Mouse (Mus musculus): ENCODE measurements around the gene Prdx3. TPM values are rescaled to one million over a fixed set of nuclear protein-coding genes. Genes with fewer than 3 reads are reported as not detected.
A peak's percentile ranks its signal among the peaks of the same experiment; 100 is the strongest.
"Not testable (repeated sequence)": the region's sequence is repeated elsewhere in the genome, so short reads cannot be mapped to it uniquely, and the experiment has no call there.

The Prdx3 gene
- total RNA-seq, 4 experiments from 2014 or later = 79.0 to 94.0 (median 85.1) TPM

DNA sequence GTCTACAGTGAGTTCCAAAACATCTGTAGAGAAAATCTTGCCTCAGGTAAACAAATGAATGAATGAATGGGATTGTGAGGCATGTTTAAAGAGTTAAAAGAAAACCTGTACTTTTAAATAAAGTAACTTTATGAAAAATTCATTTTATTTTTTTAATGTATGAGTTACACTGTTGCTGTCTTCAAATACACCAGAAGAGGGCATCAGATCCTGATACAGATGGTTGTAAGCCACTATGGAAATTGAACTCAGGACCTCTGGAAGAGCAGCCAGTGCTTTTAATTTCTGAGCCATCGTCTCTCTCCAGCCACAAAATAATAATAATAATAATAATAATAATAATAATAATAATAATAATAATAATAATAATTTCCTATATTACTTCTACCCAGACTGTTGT lies 3.9 kb downstream of the Prdx3 start:
- DNase-seq (ENCODE audit: low spot score in 2 of 2) = no peak

- DNase-seq (ENCODE audit: low spot score in 2 of 2) = not testable (repeated sequence)
Measured at GRCm38 (mm10) chr19:60866169-60866568, 8.2 kb downstream of the Prdx3 start.

- DNase-seq (ENCODE audit: low spot score in 2 of 2) = peak; percentile 83 to 91
Measured at GRCm38 (mm10) chr19:60860868-60861700, 13.3 kb downstream of the Prdx3 start, which contains the start of gene Sfxn4. Sfxn4 (minus strand) TSS chr19:60861479.

GRCm38 (mm10) chr19:60845731-60846130 lies 28.6 kb downstream of the Prdx3 start:
- no peak for DNase-seq (ENCODE audit: low spot score in 2 of 2)

DNA sequence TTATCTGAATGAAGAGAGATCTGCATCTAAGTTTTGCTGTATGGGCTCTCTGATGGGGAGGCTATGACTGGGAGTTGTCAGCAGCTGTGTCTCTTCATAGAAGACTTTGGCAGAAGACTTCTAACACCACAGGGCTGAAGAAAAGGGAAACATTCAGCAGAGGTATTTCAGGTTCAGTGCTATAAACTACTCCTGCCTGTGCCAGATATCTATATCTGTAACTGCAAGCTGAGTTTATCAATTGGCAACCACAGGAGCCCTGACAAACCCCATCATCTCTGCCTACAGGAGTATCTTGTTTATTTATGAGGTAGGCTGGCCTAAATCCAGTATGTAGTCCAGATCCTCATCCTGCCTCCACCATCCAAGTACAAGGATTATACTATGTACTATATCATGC lies 31.0 kb downstream of the Prdx3 start:
- DNase-seq (ENCODE audit: low spot score in 2 of 2) = no peak

DNA sequence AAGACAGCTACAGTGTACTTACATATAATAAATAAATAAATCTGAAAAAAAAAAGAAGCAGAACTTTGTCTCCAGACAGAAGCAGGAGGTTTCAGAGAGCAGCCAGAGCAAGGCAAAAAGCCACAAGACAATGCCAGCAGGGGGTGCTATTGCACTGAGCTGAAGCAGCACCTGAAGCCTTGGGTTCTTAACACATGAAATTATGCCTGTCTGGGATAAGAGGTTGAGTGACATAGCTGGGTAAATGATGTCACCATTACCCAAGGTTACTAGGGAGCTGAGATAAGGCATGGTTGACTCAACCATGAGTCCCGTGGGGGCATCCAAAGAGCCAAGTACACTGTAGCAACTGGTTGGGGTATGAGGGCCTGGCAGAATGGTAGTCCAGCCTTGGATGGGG lies 36.6 kb downstream of the Prdx3 start:
- peak; percentile 15 to 37 for DNase-seq (ENCODE audit: low spot score in 2 of 2)

GRCm38 (mm10) chr19:60818677-60819076 lies 55.7 kb downstream of the Prdx3 start:
- DNase-seq (ENCODE audit: low spot score in 2 of 2) = no peak

Other genes with a start within 250 kb of the Prdx3 start
- gene Nanos1, start 118.6 kb downstream of the Prdx3 start, total RNA-seq (2022) = 10 to 100 TPM; 21.2 to 23.8 (median 22.2) TPM
- gene Eif3a, start 83.9 kb downstream of the Prdx3 start, total RNA-seq (2022) = 10 to 100 TPM; 88.6 to 98.3 (median 90.6) TPM
- 10 to 100 TPM; 43.8 to 53.4 (median 48.2) TPM for gene Fam45a, start 63.0 kb downstream of the Prdx3 start, total RNA-seq (2022)
- 10 to 100 TPM; 17.9 to 21.5 (median 20.2) TPM for gene Sfxn4, start 13.1 kb downstream of the Prdx3 start, total RNA-seq (2022)
- gene Grk5, start 15.2 kb upstream of the Prdx3 start, total RNA-seq (2022) = 10 to 100 TPM; 15.6 to 20.6 (median 17.7) TPM